Mouse (Mus musculus) CH12.LX (cell line): ENCODE data around the gene Mtch2.

Experiments used
- CTCF ChIP-seq, 2 experiments: IDR thresholded peaks in 1 of 2; conservative IDR thresholded peaks in 1 of 2; 2 replicates each; pipeline ENCODE4 v1.5.1; 2011 to 2012; ENCODE audit warnings: low read depth in 2 of 2, low read length in 2 of 2, improper control_type of control experiment in 1 of 2, inconsistent platforms in 1 of 2, mild to moderate bottlenecking in 1 of 2, moderate library complexity in 1 of 2
- EP300 ChIP-seq: IDR thresholded peaks from 2 replicates; pipeline ENCODE4 v1.6.1; 2011; ENCODE audit warnings: low read length, improper control_type of control experiment
- MAX ChIP-seq: IDR thresholded peaks from 2 replicates; pipeline ENCODE4 v1.6.1; 2011; ENCODE audit warnings: low read length, improper control_type of control experiment
- USF2 ChIP-seq: conservative IDR thresholded peaks from 2 replicates; pipeline ENCODE4 v1.6.1; 2011; ENCODE audit warnings: low read depth, low read length, improper control_type of control experiment

- TF ChIP-seq EP300 (no peak), CTCF (conservative IDR thresholded peaks at IDR 0.05 in 1 of 2, IDR thresholded peaks at IDR 0.05 in 1 of 2; ENCODE audit: low read depth in 2 of 2, low read length in 2 of 2) (no peak), MAX (no peak), USF2 (no peak)
These were observed 32.5 kb downstream of the Mtch2 start for GRCm38 (mm10) chr2:90879419-90879818.
